Mouse (Mus musculus): ENCODE measurements at regions not wholly inside any gene's neighbourhood (a gene's known extent, or its start where the extent isn't known, plus 50 kb on each side); places are given as distances from the start of the nearest gene placed in this dataset.

- no peaks in the 10 kb centered on the region for H3K4me1 ChIP-seq (ENCODE audit: control insufficient read depth, insufficient read depth, low read length)
- H3K9me3 ChIP-seq (replicated peaks; ENCODE audit: control insufficient read depth, low read length) = no peaks in the 10 kb centered on the region
- DNase-seq (ENCODE audit: low spot score) (no peak), ATAC-seq (no peak)
- H3K27me3 ChIP-seq (replicated peaks; ENCODE audit: control insufficient read depth, insufficient read depth, low read length) = no peaks in the 10 kb centered on the region
- no peak overlapping the region for H3K4me3 ChIP-seq (ENCODE audit: low read depth, low read length)
- no peak overlapping the region for H3K9ac ChIP-seq (ENCODE audit: low read length)
- H3K4me2 ChIP-seq (ENCODE audit: low read length) = no peak overlapping the region
- no peaks in the 10 kb centered on the region for H3K36me3 ChIP-seq (ENCODE audit: control insufficient read depth, insufficient read depth, low read length)
- H3K27ac ChIP-seq (ENCODE audit: low read depth, low read length) = no peak overlapping the region
- WGBS = 94% methylated on average over 4 of the region's 4 CpGs
Observed at GRCm38 (mm10) chr8:102500751-102501150, 284.7 kb downstream of the Cdh11 start.

GRCm38 (mm10) chr8:102500202-102500601 lies 285.2 kb downstream of the Cdh11 start:
- WGBS = 86% methylated on average over 3 of the region's 3 CpGs
- ATAC-seq = no peak
- no peaks in the 10 kb centered on the region for H3K4me1 ChIP-seq (ENCODE audit: control insufficient read depth, insufficient read depth, low read length)

GRCm38 (mm10) chr8:102499091-102499490 lies 286.4 kb downstream of the Cdh11 start:
- Histone ChIP-seq H3K4me3 (ENCODE audit: low read depth, low read length) (no peak overlapping the region), H3K9ac (ENCODE audit: low read length) (no peak overlapping the region), H3K4me2 (ENCODE audit: low read length) (no peak overlapping the region), H3K9me3 (replicated peaks; ENCODE audit: control insufficient read depth, low read length) (no peaks in the 10 kb centered on the region), H3K27me3 (replicated peaks; ENCODE audit: control insufficient read depth, insufficient read depth, low read length) (no peaks in the 10 kb centered on the region), H3K27ac (ENCODE audit: low read depth, low read length) (no peak overlapping the region), H3K4me1 (ENCODE audit: control insufficient read depth, insufficient read depth, low read length) (no peaks in the 10 kb centered on the region), H3K36me3 (ENCODE audit: control insufficient read depth, insufficient read depth, low read length) (no peaks in the 10 kb centered on the region)
- ATAC-seq (no peak), DNase-seq (ENCODE audit: low spot score) (peak; percentile 39)
- WGBS = 55% methylated on average over 4 of the region's 4 CpGs

More at GRCm38 (mm10) chr8:102500202-102500601, 285.2 kb downstream of the Cdh11 start:
- DNase-seq (ENCODE audit: low spot score) = no peak
- Histone ChIP-seq H3K4me2 (ENCODE audit: low read length) (no peak overlapping the region), H3K9me3 (replicated peaks; ENCODE audit: control insufficient read depth, low read length) (no peaks in the 10 kb centered on the region), H3K27me3 (replicated peaks; ENCODE audit: control insufficient read depth, insufficient read depth, low read length) (no peaks in the 10 kb centered on the region), H3K27ac (ENCODE audit: low read depth, low read length) (no peak overlapping the region), H3K36me3 (ENCODE audit: control insufficient read depth, insufficient read depth, low read length) (no peaks in the 10 kb centered on the region), H3K4me3 (ENCODE audit: low read depth, low read length) (no peak overlapping the region), H3K9ac (ENCODE audit: low read length) (no peak overlapping the region)

- H3K4me3 ChIP-seq (ENCODE audit: low read depth, low read length) = no peak overlapping the region
- no peak overlapping the region for H3K9ac ChIP-seq (ENCODE audit: low read length)
- no peaks in the 10 kb centered on the region for H3K36me3 ChIP-seq (ENCODE audit: control insufficient read depth, insufficient read depth, low read length)
- WGBS = 80% methylated on average over 5 of the region's 5 CpGs
- H3K4me2 ChIP-seq (ENCODE audit: low read length) = no peak overlapping the region
- H3K27ac ChIP-seq (ENCODE audit: low read depth, low read length) = no peak overlapping the region
- no peaks in the 10 kb centered on the region for H3K9me3 ChIP-seq (replicated peaks; ENCODE audit: control insufficient read depth, low read length)
- H3K4me1 ChIP-seq (ENCODE audit: control insufficient read depth, insufficient read depth, low read length) = no peaks in the 10 kb centered on the region
- DNase-seq (ENCODE audit: low spot score) = peak; percentile 8
- no peaks in the 10 kb centered on the region for H3K27me3 ChIP-seq (replicated peaks; ENCODE audit: control insufficient read depth, insufficient read depth, low read length)
- no peak; the same call in 1 of the 2 replicates for ATAC-seq
Observed at GRCm38 (mm10) chr8:102497160-102497559, 288.3 kb downstream of the Cdh11 start.

- H3K4me1 ChIP-seq (ENCODE audit: control insufficient read depth, insufficient read depth, low read length) = no peaks in the 10 kb centered on the region
- peak; percentile 23 for DNase-seq (ENCODE audit: low spot score)
- ATAC-seq = no peak
- no peaks in the 10 kb centered on the region for H3K9me3 ChIP-seq (replicated peaks; ENCODE audit: control insufficient read depth, low read length)
- H3K9ac ChIP-seq (ENCODE audit: low read length) = no peak overlapping the region
- no peak overlapping the region for H3K4me3 ChIP-seq (ENCODE audit: low read depth, low read length)
- no peak overlapping the region for H3K4me2 ChIP-seq (ENCODE audit: low read length)
- H3K27me3 ChIP-seq (replicated peaks; ENCODE audit: control insufficient read depth, insufficient read depth, low read length) = no peaks in the 10 kb centered on the region
- H3K27ac ChIP-seq (ENCODE audit: low read depth, low read length) = no peak overlapping the region
- no peaks in the 10 kb centered on the region for H3K36me3 ChIP-seq (ENCODE audit: control insufficient read depth, insufficient read depth, low read length)
Observed at GRCm38 (mm10) chr8:102496698-102497097, 288.7 kb downstream of the Cdh11 start.

GRCm38 (mm10) chr8:102496021-102496420 lies 289.4 kb downstream of the Cdh11 start:
- H3K27ac ChIP-seq (ENCODE audit: low read depth, low read length) = no peak overlapping the region
- no peak overlapping the region for H3K9ac ChIP-seq (ENCODE audit: low read length)
- no peak overlapping the region for H3K4me2 ChIP-seq (ENCODE audit: low read length)
- H3K36me3 ChIP-seq (ENCODE audit: control insufficient read depth, insufficient read depth, low read length) = no peaks in the 10 kb centered on the region
- no peak overlapping the region for H3K4me3 ChIP-seq (ENCODE audit: low read depth, low read length)
- no peaks in the 10 kb centered on the region for H3K27me3 ChIP-seq (replicated peaks; ENCODE audit: control insufficient read depth, insufficient read depth, low read length)
- H3K9me3 ChIP-seq (replicated peaks; ENCODE audit: control insufficient read depth, low read length) = no peaks in the 10 kb centered on the region
- H3K4me1 ChIP-seq (ENCODE audit: control insufficient read depth, insufficient read depth, low read length) = no peaks in the 10 kb centered on the region
- 81% methylated on average over 1 of the region's 1 CpGs for WGBS
- ATAC-seq = no peak
- no peak for DNase-seq (ENCODE audit: low spot score)

- DNase-seq (ENCODE audit: low spot score) (no peak), ATAC-seq (no peak)
- Histone ChIP-seq H3K36me3 (ENCODE audit: control insufficient read depth, insufficient read depth, low read length) (no peaks in the 10 kb centered on the region), H3K4me3 (ENCODE audit: low read depth, low read length) (no peak overlapping the region), H3K4me2 (ENCODE audit: low read length) (no peak overlapping the region), H3K9ac (ENCODE audit: low read length) (no peak overlapping the region), H3K4me1 (ENCODE audit: control insufficient read depth, insufficient read depth, low read length) (no peaks in the 10 kb centered on the region), H3K9me3 (replicated peaks; ENCODE audit: control insufficient read depth, low read length) (no peaks in the 10 kb centered on the region), H3K27ac (ENCODE audit: low read depth, low read length) (no peak overlapping the region), H3K27me3 (replicated peaks; ENCODE audit: control insufficient read depth, insufficient read depth, low read length) (no peaks in the 10 kb centered on the region)
Observed at GRCm38 (mm10) chr8:102491015-102491414, 294.4 kb downstream of the Cdh11 start.

GRCm38 (mm10) chr8:102488284-102488683 lies 297.2 kb downstream of the Cdh11 start:
- H3K9ac ChIP-seq (ENCODE audit: low read length) = no peak overlapping the region
- no peaks in the 10 kb centered on the region for H3K9me3 ChIP-seq (replicated peaks; ENCODE audit: control insufficient read depth, low read length)
- H3K4me3 ChIP-seq (ENCODE audit: low read depth, low read length) = no peak overlapping the region
- DNase-seq (ENCODE audit: low spot score) (no peak), ATAC-seq (no peak)
- no peaks in the 10 kb centered on the region for H3K4me1 ChIP-seq (ENCODE audit: control insufficient read depth, insufficient read depth, low read length)
- H3K27me3 ChIP-seq (replicated peaks; ENCODE audit: control insufficient read depth, insufficient read depth, low read length) = no peaks in the 10 kb centered on the region
- no peak overlapping the region for H3K27ac ChIP-seq (ENCODE audit: low read depth, low read length)
- WGBS = 88% methylated on average over 1 of the region's 1 CpGs
- no peaks in the 10 kb centered on the region for H3K36me3 ChIP-seq (ENCODE audit: control insufficient read depth, insufficient read depth, low read length)
- no peak overlapping the region for H3K4me2 ChIP-seq (ENCODE audit: low read length)

- Histone ChIP-seq H3K9me3 (replicated peaks; ENCODE audit: control insufficient read depth, low read length) (no peaks in the 10 kb centered on the region), H3K36me3 (ENCODE audit: control insufficient read depth, insufficient read depth, low read length) (no peaks in the 10 kb centered on the region), H3K27me3 (replicated peaks; ENCODE audit: control insufficient read depth, insufficient read depth, low read length) (no peaks in the 10 kb centered on the region), H3K4me2 (ENCODE audit: low read length) (no peak overlapping the region), H3K9ac (ENCODE audit: low read length) (no peak overlapping the region), H3K27ac (ENCODE audit: low read depth, low read length) (no peak overlapping the region), H3K4me1 (ENCODE audit: control insufficient read depth, insufficient read depth, low read length) (no peaks in the 10 kb centered on the region), H3K4me3 (ENCODE audit: low read depth, low read length) (no peak overlapping the region)
- no peak for ATAC-seq
- no peak for DNase-seq (ENCODE audit: low spot score)
- 82% methylated on average over 6 of the region's 6 CpGs for WGBS
Observed at GRCm38 (mm10) chr8:102487796-102488195, 297.6 kb downstream of the Cdh11 start.
